Mouse (Mus musculus) ovary, postnatal 10 days (tissue): ENCODE data around the gene Olfr1325.
"Not testable (repeated sequence)": the region's sequence is repeated elsewhere in the genome, so short reads cannot be mapped to it uniquely, and the experiment has no call there.

Experiments used
- DNase-seq: peaks from one replicate; pipeline ENCODE4 v3.0.0; 2022; ENCODE audit warnings: low spot score

Gene Olfr1325

GRCm38 (mm10) chrX:74592379-74592778 lies at the start of gene Olfr1325:
Gene Olfr1325 (plus strand): TSS chrX:74592679.
- DNase-seq = no peak

- DNase-seq = no peak
These were observed 17.7 kb upstream of the Olfr1325 start, which contains the start of gene Olfr1326-ps1 for GRCm38 (mm10) chrX:74574788-74575187. Gene Olfr1326-ps1 (minus strand): TSS chrX:74574888.

GRCm38 (mm10) chrX:74645466-74646323 lies 53.2 kb downstream of the Olfr1325 start, which contains the start of gene Gm5640:
Gene Gm5640 (minus strand): TSS chrX:74645635.
- DNase-seq = not testable (repeated sequence)

GRCm38 (mm10) chrX:74646393-74646792 lies 53.9 kb downstream of the Olfr1325 start:
- DNase-seq = not testable (repeated sequence)
